Mouse (Mus musculus): ENCODE measurements around the gene Snx6. TPM values are rescaled to one million over a fixed set of nuclear protein-coding genes. Genes with fewer than 3 reads are reported as not detected.
"Not testable (repeated sequence)": the region's sequence is repeated elsewhere in the genome, so short reads cannot be mapped to it uniquely, and the experiment has no call there.

Gene Snx6
- polyA plus RNA-seq, 1 experiment = 25.2 TPM

DNA sequence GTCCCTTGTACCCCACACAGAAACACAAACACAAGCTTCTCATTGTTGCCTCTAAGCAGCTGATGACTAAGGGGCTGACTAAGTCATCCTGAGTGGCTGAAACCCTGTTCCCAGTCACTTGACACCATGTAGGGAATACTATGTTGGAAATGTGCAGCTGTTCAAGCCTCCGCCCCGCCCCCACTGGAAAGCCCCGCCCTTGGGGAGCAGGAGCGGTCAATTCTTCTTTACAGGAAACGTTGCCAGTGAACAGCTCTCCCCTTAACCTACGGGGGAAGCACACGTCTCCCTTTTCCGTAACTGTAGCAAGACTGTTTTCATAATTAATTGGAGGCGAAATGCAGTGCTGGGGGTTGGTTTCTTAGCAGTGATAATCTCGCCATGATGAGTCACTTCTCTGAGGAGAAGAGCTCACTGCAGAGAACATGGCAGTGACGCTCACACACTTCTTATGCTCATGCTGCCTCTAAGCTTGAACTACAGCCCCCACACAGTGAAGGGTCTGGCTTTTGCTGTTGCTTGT lies 39.5 kb upstream of the Snx6 start:
- peak; percentile 52 for DNase-seq
- H3K27ac ChIP-seq (ENCODE audit: control insufficient read depth, insufficient read depth, low read length) = no peak overlapping the region
- no peak for TF ChIP-seq CTCF (IDR thresholded peaks at IDR 0.05; ENCODE audit: borderline replicate concordance, control insufficient read depth, extremely low read depth, insufficient read depth, low read length, poor library complexity)
- no peak for TF ChIP-seq POLR2A (IDR thresholded peaks at IDR 0.05; ENCODE audit: control insufficient read depth, extremely low read depth, insufficient read depth, low read length, poor library complexity)
- 5% methylated on average over 11 of the region's 11 CpGs for WGBS
- peaks cover 9% of the 10 kb centered on the region; the same call in 1 of the 2 replicates for H3K4me1 ChIP-seq (replicated peaks; ENCODE audit: control insufficient read depth, insufficient read depth, low read length)
- H3K4me3 ChIP-seq (ENCODE audit: control insufficient read depth, insufficient read depth, low read length) = no peak overlapping the region; the same call in 1 of the 2 replicates
- H3K36me3 ChIP-seq (ENCODE audit: control insufficient read depth, insufficient read depth, low read length) = no peaks in the 10 kb centered on the region
- H3K27me3 ChIP-seq (ENCODE audit: control insufficient read depth, insufficient read depth, low read length) = no peaks in the 10 kb centered on the region

DNA sequence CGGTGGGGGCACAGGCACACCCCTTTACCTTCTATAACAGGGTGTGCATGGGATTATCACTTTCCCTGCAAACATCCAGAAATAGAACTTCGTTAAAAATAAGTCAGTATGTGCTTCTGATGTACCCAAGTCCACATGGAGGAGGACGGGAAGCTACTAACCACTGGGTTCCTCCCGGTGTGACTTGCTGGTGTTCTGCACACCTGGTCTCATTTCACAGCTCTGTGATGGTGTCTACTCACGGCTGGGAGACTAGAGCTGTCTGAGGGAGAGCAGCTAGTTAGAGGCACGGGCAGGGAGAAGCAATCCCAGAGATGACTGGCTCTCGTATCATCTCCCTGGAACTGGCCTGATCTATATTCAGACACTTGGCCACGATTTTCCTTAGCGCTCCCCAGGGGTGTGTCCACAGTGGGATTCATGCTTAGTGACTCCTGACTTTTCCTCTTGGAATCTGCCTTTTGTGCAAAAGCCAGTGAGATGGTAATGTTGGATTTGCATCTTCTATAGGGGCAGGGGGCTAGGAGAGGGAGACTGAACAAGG lies 38.4 kb upstream of the Snx6 start:
- WGBS = 37% methylated on average over 9 of the region's 9 CpGs
- DNase-seq = no peak
- H3K27ac ChIP-seq (ENCODE audit: control insufficient read depth, insufficient read depth, low read length) = no peak overlapping the region; the same call in 1 of the 2 replicates

DNA sequence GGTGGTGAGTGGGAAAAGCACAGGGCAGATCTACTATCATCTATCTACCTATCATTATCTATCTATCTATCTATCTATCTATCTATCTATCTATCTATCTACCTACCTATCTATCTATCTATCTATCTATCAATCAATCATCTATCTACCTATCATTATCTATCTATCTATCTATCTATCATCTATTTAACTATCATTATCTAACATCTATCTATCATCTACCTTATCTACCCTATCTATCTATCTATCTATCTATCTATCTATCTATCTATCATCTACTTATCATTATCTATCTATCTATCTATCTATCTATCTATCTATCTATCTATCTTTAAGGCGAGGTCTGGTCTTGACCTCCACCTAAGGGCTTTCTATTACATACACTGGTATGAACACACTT lies 36.4 kb upstream of the Snx6 start:
- DNase-seq = not testable (repeated sequence)
- WGBS = 91% methylated on average over 1 of the region's 1 CpGs

More for the DNA sequence above, 38.4 kb upstream of the Snx6 start:
- H3K36me3 ChIP-seq (ENCODE audit: control insufficient read depth, insufficient read depth, low read length) = no peaks in the 10 kb centered on the region
- TF ChIP-seq CTCF (IDR thresholded peaks at IDR 0.05; ENCODE audit: borderline replicate concordance, control insufficient read depth, extremely low read depth, insufficient read depth, low read length, poor library complexity) = no peak
- no peak for TF ChIP-seq POLR2A (IDR thresholded peaks at IDR 0.05; ENCODE audit: control insufficient read depth, extremely low read depth, insufficient read depth, low read length, poor library complexity)
- no peaks in the 10 kb centered on the region for H3K27me3 ChIP-seq (ENCODE audit: control insufficient read depth, insufficient read depth, low read length)
- peaks cover 9% of the 10 kb centered on the region; the same call in 1 of the 2 replicates for H3K4me1 ChIP-seq (replicated peaks; ENCODE audit: control insufficient read depth, insufficient read depth, low read length)
- no peak overlapping the region for H3K4me3 ChIP-seq (ENCODE audit: control insufficient read depth, insufficient read depth, low read length)

DNA sequence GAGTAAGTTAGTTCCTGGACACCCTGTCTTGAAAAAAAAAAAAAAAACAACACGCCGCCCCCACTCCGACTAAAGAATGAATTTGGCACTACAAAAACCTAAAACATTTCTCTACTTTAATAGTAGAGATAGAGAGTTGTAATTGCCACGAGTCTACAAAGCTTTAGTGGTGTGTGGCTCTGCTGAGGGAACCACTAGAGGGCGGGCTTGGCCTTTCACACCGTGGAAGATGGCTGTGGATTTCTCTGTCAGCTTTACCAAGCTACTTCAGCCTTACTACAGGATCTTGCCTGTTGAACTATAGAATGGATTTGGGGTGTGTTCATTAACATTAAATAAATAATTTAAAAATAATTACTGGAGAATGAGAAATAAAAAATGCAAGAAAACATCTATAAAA lies 35.1 kb upstream of the Snx6 start:
- H3K27me3 ChIP-seq (ENCODE audit: control insufficient read depth, insufficient read depth, low read length) = no peaks in the 10 kb centered on the region
- H3K27ac ChIP-seq (ENCODE audit: control insufficient read depth, insufficient read depth, low read length) = no peak overlapping the region
- DNase-seq = peak; percentile 80
- no peak for TF ChIP-seq POLR2A (IDR thresholded peaks at IDR 0.05; ENCODE audit: control insufficient read depth, extremely low read depth, insufficient read depth, low read length, poor library complexity)
- TF ChIP-seq CTCF (IDR thresholded peaks at IDR 0.05; ENCODE audit: borderline replicate concordance, control insufficient read depth, extremely low read depth, insufficient read depth, low read length, poor library complexity) = no peak
- peaks cover 9% of the 10 kb centered on the region; the same call in 1 of the 2 replicates for H3K4me1 ChIP-seq (replicated peaks; ENCODE audit: control insufficient read depth, insufficient read depth, low read length)
- H3K4me3 ChIP-seq (ENCODE audit: control insufficient read depth, insufficient read depth, low read length) = no peak overlapping the region
- H3K36me3 ChIP-seq (ENCODE audit: control insufficient read depth, insufficient read depth, low read length) = no peaks in the 10 kb centered on the region
- 13% methylated on average over 6 of the region's 6 CpGs for WGBS

More for the DNA sequence above, 36.4 kb upstream of the Snx6 start:
- not testable (repeated sequence) for H3K27ac ChIP-seq (ENCODE audit: control insufficient read depth, insufficient read depth, low read length); H3K4me1 ChIP-seq (replicated peaks; ENCODE audit: control insufficient read depth, insufficient read depth, low read length); H3K27me3 ChIP-seq (ENCODE audit: control insufficient read depth, insufficient read depth, low read length); H3K36me3 ChIP-seq (ENCODE audit: control insufficient read depth, insufficient read depth, low read length); H3K4me3 ChIP-seq (ENCODE audit: control insufficient read depth, insufficient read depth, low read length)

DNA sequence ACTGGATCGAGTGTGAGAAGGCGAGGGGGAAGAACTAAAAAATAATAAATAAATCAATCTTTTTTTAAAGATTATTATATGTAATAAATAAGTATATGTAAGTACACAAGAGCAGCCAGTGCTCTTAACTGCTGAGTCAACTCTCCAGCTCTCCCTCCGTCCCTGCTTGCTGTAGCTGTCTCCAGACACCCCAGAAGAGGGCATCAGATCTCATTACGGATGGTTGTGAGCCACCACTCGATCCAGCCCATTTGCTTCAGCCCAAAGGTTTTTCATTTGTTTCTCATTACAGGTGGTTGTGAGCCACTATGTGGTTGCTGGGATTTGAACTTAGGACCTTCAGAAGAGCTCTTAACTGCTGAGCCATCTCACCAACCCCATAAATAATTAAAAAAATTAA lies 34.4 kb upstream of the Snx6 start:
- 58% methylated on average over 5 of the region's 5 CpGs for WGBS

DNA sequence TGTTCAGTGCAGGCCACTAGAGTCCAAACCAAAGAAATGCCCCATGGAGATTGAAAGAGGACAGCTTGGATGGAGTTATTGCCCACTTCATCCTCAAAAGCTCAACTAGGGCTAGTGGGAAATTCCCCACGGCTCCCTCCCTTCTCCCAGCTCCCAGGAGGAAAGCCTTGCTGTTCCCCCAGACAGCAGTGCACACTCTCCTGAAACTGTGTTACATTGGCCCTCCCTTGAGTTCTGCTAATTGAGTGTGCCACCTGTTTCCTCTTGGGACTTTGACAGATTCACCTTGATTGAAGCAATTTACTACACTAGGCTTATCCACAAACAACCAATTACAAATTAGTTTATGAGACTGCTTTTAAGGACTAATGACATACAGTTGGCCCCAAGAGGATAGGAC lies 32.5 kb upstream of the Snx6 start:
- Histone ChIP-seq H3K27me3 (ENCODE audit: control insufficient read depth, insufficient read depth, low read length) (no peaks in the 10 kb centered on the region), H3K36me3 (ENCODE audit: control insufficient read depth, insufficient read depth, low read length) (no peaks in the 10 kb centered on the region), H3K4me1 (replicated peaks; ENCODE audit: control insufficient read depth, insufficient read depth, low read length) (no peaks in the 10 kb centered on the region), H3K4me3 (ENCODE audit: control insufficient read depth, insufficient read depth, low read length) (no peak overlapping the region), H3K27ac (ENCODE audit: control insufficient read depth, insufficient read depth, low read length) (no peak overlapping the region)
- DNase-seq = no peak
- 86% methylated on average over 1 of the region's 1 CpGs for WGBS
- no peak for TF ChIP-seq CTCF (IDR thresholded peaks at IDR 0.05; ENCODE audit: borderline replicate concordance, control insufficient read depth, extremely low read depth, insufficient read depth, low read length, poor library complexity)
- no peak for TF ChIP-seq POLR2A (IDR thresholded peaks at IDR 0.05; ENCODE audit: control insufficient read depth, extremely low read depth, insufficient read depth, low read length, poor library complexity)

More for the DNA sequence above, 34.4 kb upstream of the Snx6 start:
- Histone ChIP-seq H3K4me3 (ENCODE audit: control insufficient read depth, insufficient read depth, low read length) (no peak overlapping the region), H3K36me3 (ENCODE audit: control insufficient read depth, insufficient read depth, low read length) (no peaks in the 10 kb centered on the region), H3K27me3 (ENCODE audit: control insufficient read depth, insufficient read depth, low read length) (no peaks in the 10 kb centered on the region), H3K27ac (ENCODE audit: control insufficient read depth, insufficient read depth, low read length) (no peak overlapping the region), H3K4me1 (replicated peaks; ENCODE audit: control insufficient read depth, insufficient read depth, low read length) (peaks cover 5% of the 10 kb centered on the region; the same call in 1 of the 2 replicates)
- no peak for TF ChIP-seq POLR2A (IDR thresholded peaks at IDR 0.05; ENCODE audit: control insufficient read depth, extremely low read depth, insufficient read depth, low read length, poor library complexity)
- no peak for TF ChIP-seq CTCF (IDR thresholded peaks at IDR 0.05; ENCODE audit: borderline replicate concordance, control insufficient read depth, extremely low read depth, insufficient read depth, low read length, poor library complexity)
- DNase-seq = no peak

DNA sequence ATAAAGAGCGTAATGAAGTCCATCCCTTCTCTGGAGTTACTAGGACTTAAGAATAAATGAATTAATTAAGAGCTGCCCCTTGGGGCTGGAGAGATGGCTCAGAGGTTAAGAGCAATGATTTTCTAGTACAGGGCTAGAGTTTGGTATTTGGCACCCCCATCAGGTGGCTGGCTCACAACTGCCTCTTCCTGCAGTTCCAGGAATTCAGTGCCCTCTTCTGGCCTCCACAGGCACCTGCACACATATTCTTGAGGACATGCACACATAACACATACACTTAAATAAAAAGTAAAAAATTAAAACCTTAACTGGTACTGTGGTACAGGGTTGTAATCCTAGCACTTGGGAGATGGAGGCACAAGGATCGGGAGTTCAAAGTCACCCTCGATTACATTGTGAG lies 29.7 kb upstream of the Snx6 start:
- no peaks in the 10 kb centered on the region for H3K27me3 ChIP-seq (ENCODE audit: control insufficient read depth, insufficient read depth, low read length)
- H3K4me3 ChIP-seq (ENCODE audit: control insufficient read depth, insufficient read depth, low read length) = no peak overlapping the region
- peak; percentile 16 for DNase-seq
- H3K4me1 ChIP-seq (replicated peaks; ENCODE audit: control insufficient read depth, insufficient read depth, low read length) = peaks cover 6% of the 10 kb centered on the region
- WGBS = 98% methylated on average over 3 of the region's 3 CpGs
- no peaks in the 10 kb centered on the region for H3K36me3 ChIP-seq (ENCODE audit: control insufficient read depth, insufficient read depth, low read length)
- H3K27ac ChIP-seq (ENCODE audit: control insufficient read depth, insufficient read depth, low read length) = no peak overlapping the region
- TF ChIP-seq CTCF (IDR thresholded peaks at IDR 0.05; ENCODE audit: borderline replicate concordance, control insufficient read depth, extremely low read depth, insufficient read depth, low read length, poor library complexity) = peak; percentile 19; the same call in 1 of the 2 replicates
- TF ChIP-seq POLR2A (IDR thresholded peaks at IDR 0.05; ENCODE audit: control insufficient read depth, extremely low read depth, insufficient read depth, low read length, poor library complexity) = no peak
